Mouse (Mus musculus): ENCODE measurements around the gene Tesc. TPM values are rescaled to one million over a fixed set of nuclear protein-coding genes. Genes with fewer than 3 reads are reported as not detected.

Gene Tesc
- polyA plus RNA-seq, 1 experiment: not detected

DNA sequence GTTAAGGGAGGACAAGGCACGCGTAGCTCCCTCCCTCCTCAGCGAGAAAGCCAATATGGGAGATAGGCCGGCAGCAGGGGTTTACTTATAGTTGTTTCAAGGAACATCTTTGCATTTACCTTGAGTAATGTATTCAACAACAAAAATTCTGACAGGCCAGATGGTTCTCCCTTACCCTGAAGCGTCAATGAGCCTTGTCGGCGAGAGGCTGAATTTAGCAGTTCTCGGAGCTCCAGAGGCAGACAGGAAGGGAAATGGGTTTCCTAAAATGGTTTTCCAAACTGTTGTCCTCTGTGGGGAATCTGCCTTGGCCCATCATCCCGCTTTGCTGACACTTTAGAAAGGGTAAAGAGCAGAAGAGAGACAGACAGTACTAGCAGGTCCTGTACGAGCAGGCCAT is 79.1 kb downstream of the Tesc start:
- Histone ChIP-seq H3K4me1 (ENCODE audit: control insufficient read depth, insufficient read depth, low read length) (no peaks in the 10 kb centered on the region), H3K27ac (ENCODE audit: insufficient read depth, low read depth, low read length) (no peak overlapping the region), H3K4me3 (ENCODE audit: insufficient read depth, low read length) (no peak overlapping the region)
- TF ChIP-seq CTCF (IDR thresholded peaks at IDR 0.05; ENCODE audit: low read depth, low read length) (no peak), POLR2A (IDR thresholded peaks at IDR 0.05; ENCODE audit: borderline replicate concordance, low read depth, low read length) (no peak)

DNA sequence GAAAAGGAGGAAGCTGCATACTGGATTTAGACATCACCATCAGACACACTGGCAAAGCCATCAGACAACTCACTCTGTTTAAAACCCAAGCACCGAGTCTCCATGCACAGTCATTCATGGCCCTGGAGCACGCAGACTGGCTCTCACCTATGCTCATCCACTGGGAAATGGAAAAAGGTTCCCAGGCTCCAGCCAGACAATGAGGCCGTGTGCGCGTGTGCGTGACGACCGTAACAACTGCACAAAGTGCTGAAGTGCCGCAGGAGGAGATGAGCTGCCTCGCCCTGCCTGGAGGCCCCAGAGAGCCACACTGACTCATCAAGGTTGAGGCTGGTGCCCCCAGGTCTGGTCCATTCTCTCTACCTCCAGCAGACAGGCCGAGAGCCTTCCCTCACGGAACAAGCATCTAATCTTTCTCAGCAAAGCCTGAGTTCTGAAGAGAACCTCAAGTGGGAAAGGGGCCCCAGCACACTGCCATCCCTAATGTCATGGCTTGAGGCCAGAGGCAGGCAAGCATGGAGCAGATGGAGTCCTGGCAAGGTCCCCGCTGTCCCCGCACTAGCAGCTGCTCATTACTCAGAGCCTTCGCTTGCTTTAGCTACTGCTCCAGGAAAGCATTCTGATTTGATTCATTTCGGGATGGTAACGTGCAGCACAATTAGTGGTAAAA is 80.7 kb downstream of the Tesc start:
- Histone ChIP-seq H3K4me1 (ENCODE audit: control insufficient read depth, insufficient read depth, low read length) (no peaks in the 10 kb centered on the region), H3K27ac (ENCODE audit: insufficient read depth, low read depth, low read length) (no peak overlapping the region), H3K4me3 (ENCODE audit: insufficient read depth, low read length) (no peak overlapping the region)
- no peak for TF ChIP-seq POLR2A (IDR thresholded peaks at IDR 0.05; ENCODE audit: borderline replicate concordance, low read depth, low read length)
- TF ChIP-seq CTCF (IDR thresholded peaks at IDR 0.05; ENCODE audit: low read depth, low read length): no peak

- no peaks in the 10 kb centered on the region for H3K4me1 ChIP-seq (ENCODE audit: control insufficient read depth, insufficient read depth, low read length)
- TF ChIP-seq CTCF (IDR thresholded peaks at IDR 0.05; ENCODE audit: low read depth, low read length) (no peak), POLR2A (IDR thresholded peaks at IDR 0.05; ENCODE audit: borderline replicate concordance, low read depth, low read length) (no peak)
- no peak overlapping the region for H3K27ac ChIP-seq (ENCODE audit: insufficient read depth, low read depth, low read length)
- H3K4me3 ChIP-seq (ENCODE audit: insufficient read depth, low read length): no peak overlapping the region
Observed at GRCm38 (mm10) chr5:118108794-118109440, 81.4 kb downstream of the Tesc start.

Other genes starting within 250 kb of the Tesc start
- 0.05 TPM in 1 of 2 replicates, not detected in the other for gene Nos1, start 246.7 kb upstream of the Tesc start, polyA plus RNA-seq (2012; ENCODE audit: insufficient read depth, insufficient read length, missing spikeins)
- gene Fbxo21, start 51.0 kb upstream of the Tesc start, polyA plus RNA-seq (2012; ENCODE audit: insufficient read depth, insufficient read length, missing spikeins): 17.2 and 17.4 TPM in 2 replicates
- gene Fbxw8, start 127.7 kb downstream of the Tesc start, polyA plus RNA-seq (2012; ENCODE audit: insufficient read depth, insufficient read length, missing spikeins): 13.5 and 16.7 TPM in 2 replicates
- not detected in 2 replicates for gene Hrk, start 136.9 kb downstream of the Tesc start, polyA plus RNA-seq (2012; ENCODE audit: insufficient read depth, insufficient read length, missing spikeins)
- 0.79 and 1.2 TPM in 2 replicates for gene Rnft2, start 217.4 kb downstream of the Tesc start, polyA plus RNA-seq (2012; ENCODE audit: insufficient read depth, insufficient read length, missing spikeins)
- 4.2 TPM in 2 replicates for gene 2410131K14Rik, start 217.5 kb downstream of the Tesc start, polyA plus RNA-seq (2012; ENCODE audit: insufficient read depth, insufficient read length, missing spikeins)